Mouse (Mus musculus) cerebellum, adult 11-12 months (tissue): ENCODE results near the gene Nme7.

Experiments
- DNase-seq: peaks from one replicate; pipeline ENCODE4 v3.0.0; 2022

Nme7 gene

GRCm38 (mm10) chr1:164320731-164321130, 16.8 kb downstream of the Nme7 start:
- DNase-seq = no peak

GRCm38 (mm10) chr1:164321408-164321807, 17.5 kb downstream of the Nme7 start:
- no peak for DNase-seq

- no peak for DNase-seq
Measured at GRCm38 (mm10) chr1:164322987-164323650, 19.2 kb downstream of the Nme7 start.

GRCm38 (mm10) chr1:164324221-164324620, 20.3 kb downstream of the Nme7 start:
- no peak for DNase-seq

GRCm38 (mm10) chr1:164324878-164325277, 21.0 kb downstream of the Nme7 start:
- DNase-seq = no peak

GRCm38 (mm10) chr1:164326600-164327155, 22.8 kb downstream of the Nme7 start:
- DNase-seq = no peak

GRCm38 (mm10) chr1:164327764-164328163, 23.8 kb downstream of the Nme7 start:
- no peak for DNase-seq

GRCm38 (mm10) chr1:164332559-164332958, 28.6 kb downstream of the Nme7 start:
- DNase-seq = no peak

GRCm38 (mm10) chr1:164335435-164335834, 31.5 kb downstream of the Nme7 start:
- DNase-seq = no peak

GRCm38 (mm10) chr1:164335846-164336245, 31.9 kb downstream of the Nme7 start:
- no peak for DNase-seq

- DNase-seq = no peak
Measured at GRCm38 (mm10) chr1:164342161-164342560, 38.2 kb downstream of the Nme7 start.

- no peak for DNase-seq
Measured at GRCm38 (mm10) chr1:164353443-164353842, 49.5 kb downstream of the Nme7 start.

GRCm38 (mm10) chr1:164357995-164358394, 54.1 kb downstream of the Nme7 start:
- no peak for DNase-seq

- no peak for DNase-seq
Measured at GRCm38 (mm10) chr1:164361997-164362396, 58.1 kb downstream of the Nme7 start.

GRCm38 (mm10) chr1:164366156-164367128, 62.5 kb downstream of the Nme7 start:
- peak; percentile 36 for DNase-seq

GRCm38 (mm10) chr1:164368152-164368551, 64.2 kb downstream of the Nme7 start:
- no peak for DNase-seq

- no peak for DNase-seq
Measured at GRCm38 (mm10) chr1:164369781-164370180, 65.9 kb downstream of the Nme7 start.

- DNase-seq = no peak
Measured at GRCm38 (mm10) chr1:164373029-164373428, 69.1 kb downstream of the Nme7 start.

GRCm38 (mm10) chr1:164374020-164374419, 70.1 kb downstream of the Nme7 start:
- no peak for DNase-seq

- no peak for DNase-seq
Measured at GRCm38 (mm10) chr1:164375626-164376025, 71.7 kb downstream of the Nme7 start.

GRCm38 (mm10) chr1:164376761-164377487, 73.0 kb downstream of the Nme7 start:
- DNase-seq = no peak

GRCm38 (mm10) chr1:164383621-164384020, 79.7 kb downstream of the Nme7 start:
- no peak for DNase-seq

GRCm38 (mm10) chr1:164384354-164384753, 80.4 kb downstream of the Nme7 start:
- no peak for DNase-seq
